ENCODE assay signal across 11 mouse cellular contexts in genomic region chr5:123277342-123277701, GRCm38 (mm10). TPM values are rescaled to one million over a fixed set of nuclear protein-coding genes. Genes with fewer than 3 reads are reported as not detected.
DNase-seq lines count a peak whose midpoint lies in the region; ATAC-seq and TF ChIP-seq lines count a peak whose summit lies in the region.
"Had no signal": no experiment of that assay in that cellular context is flagged by ENCODE, and none has a peak within 500 bp of the region (broad histone marks: within the 10 kb centered on the region; RNA-seq: fewer than 3 reads in every experiment).

No protein-coding gene starts in this region.

- H3K27ac ChIP-seq in hindbrain, embryonic 16.5 days (ENCODE audit: low read depth, low read length) = peak overlapping the region; percentile 31
- no peak overlapping the region for H3K27ac ChIP-seq in midbrain, postnatal 0 days (ENCODE audit: low read depth, low read length)
- no peak overlapping the region for H3K27ac ChIP-seq in kidney, embryonic 16.5 days (ENCODE audit: low read length)
- H3K27ac ChIP-seq: intestine, embryonic 15.5 days had no signal

- intact Hi-C loops in left cerebral cortex, postnatal 4 days (cut with DNase I) = no loop called here

- WGBS in hindbrain, embryonic 16.5 days = 20% methylated on average over 7 of the region's 7 CpGs
- 18% methylated on average over 7 of the region's 7 CpGs for WGBS in midbrain, postnatal 0 days
- WGBS in kidney, embryonic 16.5 days = 63% methylated on average over 7 of the region's 7 CpGs

- TF ChIP-seq CTCF in midbrain, postnatal 0 days (IDR thresholded peaks at IDR 0.05) = no peak

- no peak overlapping the region for H3K4me2 ChIP-seq in hindbrain, embryonic 16.5 days (ENCODE audit: low read length)
- H3K4me2 ChIP-seq in midbrain, postnatal 0 days (ENCODE audit: low read depth, low read length, poor library complexity, severe bottlenecking) = no peak overlapping the region
- no peak overlapping the region for H3K4me2 ChIP-seq in kidney, embryonic 16.5 days (replicated peaks; ENCODE audit: low read depth, low read length)
- H3K4me2 ChIP-seq: intestine, embryonic 15.5 days had no signal

- H3K4me3 ChIP-seq in hindbrain, embryonic 16.5 days (ENCODE audit: low read length) = no peak overlapping the region
- H3K4me3 ChIP-seq in midbrain, postnatal 0 days (ENCODE audit: low read depth, low read length) = no peak overlapping the region
- no peak overlapping the region for H3K4me3 ChIP-seq in kidney, embryonic 16.5 days (ENCODE audit: low read length)
- H3K4me3 ChIP-seq: intestine, embryonic 15.5 days; megakaryocyte, embryonic 14.5 days had no signal

- H3K36me3 ChIP-seq in hindbrain, embryonic 16.5 days (ENCODE audit: control insufficient read depth, insufficient read depth, low read length) = no peaks in the 10 kb centered on the region
- no peaks in the 10 kb centered on the region for H3K36me3 ChIP-seq in midbrain, postnatal 0 days (ENCODE audit: insufficient read depth, low read length)
- H3K36me3 ChIP-seq in kidney, embryonic 16.5 days (ENCODE audit: insufficient read depth, low read length) = no peaks in the 10 kb centered on the region
- H3K36me3 ChIP-seq: G1E; intestine, embryonic 15.5 days had no signal

- H3K9ac ChIP-seq in hindbrain, embryonic 16.5 days (ENCODE audit: low read depth, low read length) = no peak overlapping the region
- H3K9ac ChIP-seq in midbrain, postnatal 0 days (replicated peaks; ENCODE audit: low read length, poor library complexity, severe bottlenecking) = no peak overlapping the region
- H3K9ac ChIP-seq in kidney, embryonic 16.5 days (replicated peaks; ENCODE audit: low read length) = no peak overlapping the region
- H3K9ac ChIP-seq: intestine, embryonic 15.5 days had no signal

- H3K4me1 ChIP-seq in hindbrain, embryonic 16.5 days (ENCODE audit: control insufficient read depth, insufficient read depth, low read depth, low read length) = peaks cover 6% of the 10 kb centered on the region
- peaks cover 8% of the 10 kb centered on the region; the same call in 1 of the 2 replicates for H3K4me1 ChIP-seq in midbrain, postnatal 0 days (ENCODE audit: insufficient read depth, low read length)
- no peaks in the 10 kb centered on the region for H3K4me1 ChIP-seq in kidney, embryonic 16.5 days (ENCODE audit: insufficient read depth, low read length)
- H3K4me1 ChIP-seq: megakaryocyte, embryonic 14.5 days had no signal

- no peaks in the 10 kb centered on the region for H3K9me3 ChIP-seq in hindbrain, embryonic 16.5 days (ENCODE audit: control insufficient read depth, low read length)
- no peaks in the 10 kb centered on the region for H3K9me3 ChIP-seq in midbrain, postnatal 0 days (ENCODE audit: low read length)
- H3K9me3 ChIP-seq in kidney, embryonic 16.5 days (ENCODE audit: low read length) = no peaks in the 10 kb centered on the region
- H3K9me3 ChIP-seq: G1E; intestine, embryonic 15.5 days; megakaryocyte, embryonic 14.5 days had no signal

- peak; percentile 53 for DNase-seq in left cerebral cortex, postnatal 4 days
- no peak for DNase-seq in left cerebral cortex, adult 18-20 months (ENCODE audit: low spot score in 2 of 2)
- peak; percentile 45 for DNase-seq in brain, adult 2 months (ENCODE audit: low read depth, low spot score)
- peak; percentile 84 for DNase-seq in midbrain, postnatal 0 days (ENCODE audit: low spot score)
- no peak for DNase-seq in right cerebral cortex, adult 2 months (ENCODE audit: low spot score in 2 of 2)

- ATAC-seq in hindbrain, embryonic 16.5 days = peak; percentile 69
- ATAC-seq in midbrain, postnatal 0 days (ENCODE audit: low FRiP score) = no peak
- no peak for ATAC-seq in kidney, embryonic 16.5 days (ENCODE audit: low FRiP score, low TSS enrichment)
- ATAC-seq: intestine, embryonic 15.5 days had no signal

- no peaks in the 10 kb centered on the region for H3K27me3 ChIP-seq in hindbrain, embryonic 16.5 days (replicated peaks; ENCODE audit: control insufficient read depth, insufficient read depth, low read length)
- no peaks in the 10 kb centered on the region for H3K27me3 ChIP-seq in midbrain, postnatal 0 days (ENCODE audit: insufficient read depth, low read length)
- H3K27me3 ChIP-seq in kidney, embryonic 16.5 days (ENCODE audit: insufficient read depth, low read length) = no peaks in the 10 kb centered on the region
- H3K27me3 ChIP-seq: intestine, embryonic 15.5 days had no signal

RNA-seq across cellular contexts. Expression of gene Wdr66, which starts 25.4 kb away (rescaled TPM):
- 1 to 10 TPM; 5.6 to 6.1 TPM for total RNA-seq in left cerebral cortex, postnatal 4 days (2021)
- total RNA-seq in left cerebral cortex, adult 18-20 months (2021) = 1 to 10 TPM; 3.8 to 4.2 TPM
- polyA plus RNA-seq in hindbrain, embryonic 16.5 days (2015; fragmentation: Nextera tagmentation; extraction: Ambion mirVana) = 1.1 and 1.4 TPM in 2 replicates
- 2.2 and 3.3 TPM in 2 replicates for total RNA-seq in midbrain, postnatal 0 days (2014; rRNA removed)
- polyA plus RNA-seq in midbrain, postnatal 0 days (2015; fragmentation: Nextera tagmentation; extraction: Ambion mirVana) = 1.4 and 2.0 TPM in 2 replicates
- polyA plus RNA-seq in kidney, embryonic 16.5 days (2015; fragmentation: Nextera tagmentation; extraction: Ambion mirVana) = 1.5 and 1.7 TPM in 2 replicates
- total RNA-seq: common myeloid progenitor, adult 5-6 weeks had no signal
- polyA plus RNA-seq: G1E had no signal

Comparison
In these comparisons a context has a peak if more than half of its experiments do, and no peak if none do; other contexts are left out.
1. DNase-seq: peak in left cerebral cortex, postnatal 4 days (single experiment), brain, adult 2 months (single experiment) and midbrain, postnatal 0 days (single experiment); none in left cerebral cortex, adult 18-20 months (0 of 2) and right cerebral cortex, adult 2 months (0 of 2).